Mouse (Mus musculus) MEL (cell line): ENCODE measurements at regions not wholly inside any gene's neighbourhood (a gene's known extent, or its start where the extent isn't known, plus 50 kb on each side); places are given as distances from the start of the nearest gene placed in this dataset.

ENCODE experiments used
- DNase-seq: peaks from one replicate; pipeline ENCODE4 v3.0.0; 2011; ENCODE audit warnings: low read depth, low spot score
- H3K27ac ChIP-seq: 2 replicates; pipeline ENCODE4 v1.5.1; 2012; ENCODE audit warnings: low read depth, mild to moderate bottlenecking, control low read depth, low read length, moderate library complexity; ENCODE audit not compliant: control insufficient read depth
- H3K27me3 ChIP-seq, 2 experiments: fragments of 150-350 bp in 1 of 2; sonication (generic) in 1 of 2; 2 replicates each; pipeline ENCODE4 v1.6.1; 2012; ENCODE audit warnings: low read length in 2 of 2, mild to moderate bottlenecking in 2 of 2, improper control_type of control experiment in 1 of 2, moderate library complexity in 1 of 2; ENCODE audit not compliant: insufficient read depth in 2 of 2, control insufficient read depth in 1 of 2
- H3K36me3 ChIP-seq, 2 experiments: 2 replicates each; pipeline ENCODE4 v1.6.1; 2012 to 2014; ENCODE audit warnings: low read length in 2 of 2, improper control_type of control experiment in 1 of 2, inconsistent platforms in 1 of 2, mild to moderate bottlenecking in 1 of 2; ENCODE audit not compliant: insufficient read depth in 2 of 2, control insufficient read depth in 1 of 2
- H3K4me1 ChIP-seq, 2 experiments: fragments of 150-350 bp in 1 of 2; sonication (generic) in 1 of 2; 2 replicates each; pipeline ENCODE4 v1.6.1; 2012; ENCODE audit warnings: low read length in 2 of 2, improper control_type of control experiment in 1 of 2, mild to moderate bottlenecking in 1 of 2; ENCODE audit not compliant: insufficient read depth in 2 of 2, control insufficient read depth in 1 of 2
- H3K4me3 ChIP-seq, 2 experiments: fragments of 150-350 bp in 1 of 2; sonication (generic) in 1 of 2; 2 replicates each; pipeline ENCODE4 v1.5.1; 2012; ENCODE audit warnings: low read depth in 2 of 2, low read length in 2 of 2, mild to moderate bottlenecking in 2 of 2, moderate library complexity in 2 of 2, control low read depth in 1 of 2, improper control_type of control experiment in 1 of 2; ENCODE audit not compliant: control insufficient read depth in 1 of 2, insufficient read depth in 1 of 2
- H3K79me2 ChIP-seq: 2 replicates; pipeline ENCODE4 v1.6.1; 2012; ENCODE audit warnings: mild to moderate bottlenecking, low read length, moderate library complexity; ENCODE audit not compliant: control insufficient read depth, poor library complexity, insufficient read depth
- H3K9ac ChIP-seq: 2 replicates; pipeline ENCODE4 v1.6.1; 2012; ENCODE audit warnings: low read depth, mild to moderate bottlenecking, control low read depth, low read length, moderate library complexity; ENCODE audit not compliant: control insufficient read depth, poor library complexity, severe bottlenecking
- H3K9me3 ChIP-seq: fragments of 150-350 bp; sonication (generic); replicated peaks from 2 replicates; pipeline ENCODE4 v1.6.1; 2012; ENCODE audit warnings: mild to moderate bottlenecking, low read length, improper control_type of control experiment, moderate library complexity; ENCODE audit not compliant: insufficient read depth
- BHLHE40 ChIP-seq: IDR thresholded peaks from 2 replicates; pipeline ENCODE4 v1.6.1; 2012; ENCODE audit warnings: low read depth, mild to moderate bottlenecking, inconsistent platforms, low read length, improper control_type of control experiment, borderline replicate concordance
- CHD2 ChIP-seq: IDR thresholded peaks from 2 replicates; pipeline ENCODE4 v1.6.1; 2011; ENCODE audit warnings: low read length, improper control_type of control experiment
- CTCF ChIP-seq, 3 experiments: IDR thresholded peaks in 2 of 3; conservative IDR thresholded peaks in 1 of 3; 2 replicates each; pipeline ENCODE4 v1.5.1; 2011 to 2012; ENCODE audit warnings: low read length in 3 of 3, low read depth in 2 of 3, mild to moderate bottlenecking in 2 of 3, improper control_type of control experiment in 1 of 3, inconsistent platforms in 1 of 3, mixed read lengths in 1 of 3, moderate library complexity in 1 of 3; ENCODE audit not compliant: control insufficient read depth in 1 of 3, insufficient read depth in 1 of 3, poor library complexity in 1 of 3, severe bottlenecking in 1 of 3
- E2F4 ChIP-seq: IDR thresholded peaks from 2 replicates; pipeline ENCODE4 v1.6.1; 2011; ENCODE audit warnings: low read depth, low read length, improper control_type of control experiment, borderline replicate concordance
- ELF1 ChIP-seq: IDR thresholded peaks from 2 replicates; pipeline ENCODE4 v1.6.1; 2014; ENCODE audit warnings: low read depth, mild to moderate bottlenecking, inconsistent platforms, low read length, improper control_type of control experiment, moderate library complexity
- EP300 ChIP-seq, 2 experiments: IDR thresholded peaks; 2 replicates each; pipeline ENCODE4 v1.6.1; 2011; ENCODE audit warnings: improper control_type of control experiment in 2 of 2, low read length in 2 of 2, low read depth in 1 of 2, mild to moderate bottlenecking in 1 of 2
- GATA1 ChIP-seq: IDR thresholded peaks from 2 replicates; pipeline ENCODE4 v1.6.1; 2011; ENCODE audit warnings: low read depth, low read length, improper control_type of control experiment
- KAT2A ChIP-seq: conservative IDR thresholded peaks from 2 replicates; pipeline ENCODE4 v1.6.1; 2012; ENCODE audit warnings: low read depth, low read length, improper control_type of control experiment, inconsistent platforms
- MAX ChIP-seq: IDR thresholded peaks from 2 replicates; pipeline ENCODE4 v1.6.1; 2011; ENCODE audit warnings: low read length, improper control_type of control experiment
- MAZ ChIP-seq: IDR thresholded peaks from 2 replicates; pipeline ENCODE4 v1.6.1; 2012; ENCODE audit warnings: low read depth, mild to moderate bottlenecking, inconsistent platforms, low read length, improper control_type of control experiment
- MXI1 ChIP-seq: IDR thresholded peaks from 2 replicates; pipeline ENCODE4 v1.6.1; 2011; ENCODE audit warnings: mild to moderate bottlenecking, low read depth, low read length, improper control_type of control experiment
- MYC ChIP-seq: IDR thresholded peaks from 2 replicates; pipeline ENCODE4 v1.6.1; 2011; ENCODE audit warnings: low read depth, mild to moderate bottlenecking, low read length, improper control_type of control experiment, moderate library complexity
- POLR2AphosphoS5 ChIP-seq: IDR thresholded peaks from 2 replicates; pipeline ENCODE4 v1.6.1; 2012; ENCODE audit warnings: low read depth, borderline replicate concordance, mild to moderate bottlenecking, inconsistent platforms, low read length, moderate library complexity, mixed read lengths
- RAD21 ChIP-seq: IDR thresholded peaks from 2 replicates; pipeline ENCODE4 v1.6.1; 2011; ENCODE audit warnings: mild to moderate bottlenecking, low read depth, low read length, improper control_type of control experiment
- SMC3 ChIP-seq: IDR thresholded peaks from 2 replicates; pipeline ENCODE4 v1.6.1; 2011; ENCODE audit warnings: low read depth, low read length, improper control_type of control experiment
- TAL1 ChIP-seq: IDR thresholded peaks from 2 replicates; pipeline ENCODE4 v1.6.1; 2012; ENCODE audit warnings: mild to moderate bottlenecking, inconsistent platforms, low read length, moderate library complexity, mixed read lengths
- TBP ChIP-seq: IDR thresholded peaks from 2 replicates; pipeline ENCODE4 v1.8.0; 2011; ENCODE audit warnings: low read depth, low read length, improper control_type of control experiment
- UBTF ChIP-seq: IDR thresholded peaks from 2 replicates; pipeline ENCODE4 v1.6.1; 2012; ENCODE audit warnings: low read depth, mild to moderate bottlenecking, inconsistent platforms, low read length, improper control_type of control experiment, moderate library complexity, borderline replicate concordance; ENCODE audit not compliant: insufficient read depth
- ZC3H11A ChIP-seq: IDR thresholded peaks from 2 replicates; pipeline ENCODE4 v1.6.1; 2012; ENCODE audit warnings: low read depth, mild to moderate bottlenecking, inconsistent platforms, low read length, improper control_type of control experiment
- ZKSCAN1 ChIP-seq: IDR thresholded peaks from 2 replicates; pipeline ENCODE4 v1.6.1; 2012; ENCODE audit warnings: low read depth, mild to moderate bottlenecking, inconsistent platforms, low read length, improper control_type of control experiment, moderate library complexity
- ZMIZ1 ChIP-seq: IDR thresholded peaks from 2 replicates; pipeline ENCODE4 v1.6.1; 2012; ENCODE audit warnings: low read depth, mild to moderate bottlenecking, inconsistent platforms, low read length, improper control_type of control experiment, moderate library complexity

DNA sequence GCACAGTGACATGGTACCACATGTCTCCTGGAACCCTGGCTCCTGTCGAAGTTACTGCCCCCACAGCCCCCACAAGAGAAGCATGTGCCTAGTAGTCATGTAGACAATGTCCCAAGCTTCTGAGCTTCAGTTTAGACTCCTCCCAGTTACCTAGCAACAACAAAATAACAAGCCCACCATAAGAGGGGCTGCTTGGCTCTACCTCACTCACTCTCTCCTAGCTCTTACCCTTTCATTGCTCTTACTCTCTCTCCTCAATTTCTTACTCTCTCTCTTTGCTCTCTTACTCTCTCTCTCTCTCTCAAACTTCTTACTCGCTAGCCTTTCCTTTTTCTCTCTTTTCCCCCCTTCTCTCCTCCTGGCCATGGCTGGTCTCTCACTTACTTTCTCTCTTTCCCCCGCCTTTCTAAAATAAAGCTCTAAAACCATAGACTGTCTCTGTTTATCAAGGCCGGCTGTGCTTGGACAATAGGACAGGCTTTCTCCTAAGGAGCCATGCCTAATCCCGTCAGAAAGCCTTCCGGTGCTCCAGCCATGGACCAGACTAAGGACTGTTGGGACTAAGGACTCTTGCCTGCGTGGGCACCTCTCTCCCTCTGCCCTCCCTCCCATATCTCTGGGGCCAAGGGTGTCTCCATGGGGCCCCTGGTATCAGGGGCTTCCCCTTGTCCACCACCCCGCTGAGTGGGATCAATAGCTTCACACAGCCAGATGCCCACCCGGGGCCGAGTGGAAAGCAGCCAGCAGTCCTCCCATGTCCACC lies 813.7 kb upstream of the G6pd2 start:
- Histone ChIP-seq H3K9ac (no peak overlapping the region), H3K27me3 (no peaks in the 10 kb centered on the region), H3K4me1 (no peaks in the 10 kb centered on the region), H3K27ac (no peak overlapping the region), H3K9me3 (no peaks in the 10 kb centered on the region), H3K4me3 (no peak overlapping the region), H3K36me3 (no peaks in the 10 kb centered on the region), H3K79me2 (no peaks in the 10 kb centered on the region)
- no peak for TF ChIP-seq CTCF (IDR thresholded peaks at IDR 0.05 in 2 of 3, conservative IDR thresholded peaks at IDR 0.05 in 1 of 3; ENCODE audit: control insufficient read depth in 1 of 3, insufficient read depth in 1 of 3, low read depth in 2 of 3, low read length in 3 of 3, poor library complexity in 1 of 3, severe bottlenecking in 1 of 3)
- no peak for DNase-seq

GRCm38 (mm10) chr5:61035539-61036089 lies 773.0 kb upstream of the G6pd2 start:
- Histone ChIP-seq H3K9me3 (no peaks in the 10 kb centered on the region), H3K4me1 (no peaks in the 10 kb centered on the region), H3K27ac (no peak overlapping the region), H3K9ac (no peak overlapping the region), H3K4me3 (no peak overlapping the region), H3K36me3 (no peaks in the 10 kb centered on the region), H3K79me2 (no peaks in the 10 kb centered on the region), H3K27me3 (no peaks in the 10 kb centered on the region)
- TF ChIP-seq MAZ: no peak
- no peak for TF ChIP-seq SMC3
- no peak for TF ChIP-seq KAT2A
- no peak for TF ChIP-seq MYC
- TF ChIP-seq EP300 (IDR thresholded peaks at IDR 0.05; ENCODE audit: low read depth in 1 of 2, low read length in 2 of 2): no peak
- TF ChIP-seq RAD21: no peak
- TF ChIP-seq ZKSCAN1: no peak
- no peak for TF ChIP-seq CHD2
- no peak for TF ChIP-seq MAX
- no peak for TF ChIP-seq ZMIZ1
- no peak for TF ChIP-seq E2F4
- no peak for TF ChIP-seq POLR2AphosphoS5
- TF ChIP-seq TAL1: no peak
- TF ChIP-seq UBTF: no peak
- TF ChIP-seq ZC3H11A: no peak
- TF ChIP-seq GATA1: no peak
- no peak for TF ChIP-seq BHLHE40
- TF ChIP-seq MXI1: no peak
- TF ChIP-seq ELF1: no peak
- TF ChIP-seq TBP: no peak
- DNase-seq: no peak
